Mouse (Mus musculus): ENCODE results near the gene Eps15.

Eps15 gene

DNA sequence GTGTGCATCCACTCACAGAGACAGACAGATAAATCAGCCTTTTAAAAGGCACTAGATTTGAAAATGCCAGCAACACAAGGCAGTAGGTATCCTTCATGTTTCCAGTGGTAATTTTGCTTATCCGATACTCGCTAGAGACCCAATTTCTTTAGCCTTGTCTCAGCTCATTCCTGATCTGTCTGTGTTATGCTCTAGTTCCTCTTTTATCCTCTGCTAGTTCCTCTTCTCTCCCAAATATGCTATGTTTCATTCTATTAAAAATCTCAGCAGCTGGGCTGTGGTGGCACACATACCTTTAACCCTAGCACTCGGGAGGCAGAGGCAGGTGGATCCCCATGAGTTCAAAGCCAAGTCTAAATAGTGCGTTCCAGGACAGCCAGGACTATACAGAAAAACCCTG, 8.3 kb upstream of the Eps15 start:
- DNase-seq: no peak

DNA sequence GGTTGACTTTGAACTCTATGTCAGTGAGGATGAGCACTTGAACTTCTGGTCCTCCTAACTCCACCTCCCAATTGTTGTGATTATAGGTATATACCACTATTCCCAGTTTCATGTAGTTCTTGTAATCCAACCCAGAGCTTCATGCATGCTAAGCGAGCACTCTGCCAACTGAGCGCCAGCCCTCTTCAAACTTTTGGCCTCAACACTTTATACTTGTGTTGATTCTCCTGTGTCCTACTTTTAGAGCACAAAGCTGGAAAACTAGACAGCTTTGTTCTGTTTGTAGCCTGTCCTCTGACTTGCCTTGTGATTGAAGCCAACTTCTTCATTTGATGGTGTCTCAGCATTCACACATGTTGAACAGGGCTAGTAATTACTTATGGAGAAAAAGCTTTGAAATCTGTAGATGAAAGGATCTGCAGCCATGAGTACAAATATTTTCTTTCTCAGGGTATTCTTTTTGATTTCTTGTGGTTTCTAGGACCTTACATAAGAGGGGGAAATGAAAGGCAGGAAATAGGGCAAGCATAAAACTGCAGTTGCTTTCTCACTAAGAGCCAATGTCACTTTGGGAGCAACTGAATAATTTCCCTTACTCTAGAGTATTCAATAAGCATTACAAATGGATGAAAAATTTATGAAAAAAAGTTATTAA, 6.4 kb upstream of the Eps15 start:
- peak in 1 of 2 experiments; percentile 17 for DNase-seq

DNA sequence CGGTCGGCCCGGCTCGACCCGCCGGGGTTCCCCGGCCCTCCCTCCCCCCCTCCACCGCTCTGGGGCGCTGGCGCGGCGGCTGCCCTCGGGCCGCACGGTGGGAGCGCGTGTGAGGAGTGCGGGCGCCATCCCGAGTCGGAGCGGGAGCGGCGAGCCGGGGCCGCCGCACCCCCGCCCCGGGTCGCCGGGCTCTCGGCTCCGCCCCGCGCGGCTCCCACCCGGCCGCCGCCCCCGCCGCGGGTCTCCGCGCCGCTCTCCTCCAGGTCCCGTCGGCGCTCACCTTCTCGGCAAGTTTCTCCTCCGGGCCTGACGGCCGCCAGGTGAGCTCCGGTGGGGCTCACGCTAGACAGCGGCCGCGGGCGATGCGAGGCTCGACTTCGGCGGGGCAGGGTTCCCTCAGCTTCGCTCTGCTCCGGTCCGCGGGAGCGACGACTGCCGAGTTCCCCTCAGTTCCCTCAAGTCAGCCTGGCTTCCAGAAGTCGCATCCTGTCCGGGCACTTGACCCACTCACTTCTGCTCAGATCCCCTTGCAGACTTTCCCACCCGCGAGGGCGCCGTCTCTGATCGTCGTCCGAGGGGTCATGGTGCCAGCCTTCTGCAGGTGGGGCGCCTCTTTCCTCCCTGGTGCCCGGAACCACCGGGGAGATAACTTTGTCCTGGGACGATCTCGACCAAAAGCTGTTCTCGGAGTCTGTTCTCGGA, 542 bp downstream of the Eps15 start:
- peak in 1 of 2 experiments; percentile 36 for DNase-seq

GRCm38 (mm10) chr4:109281161-109281560, 1.1 kb downstream of the Eps15 start:
- no peak for DNase-seq

DNA sequence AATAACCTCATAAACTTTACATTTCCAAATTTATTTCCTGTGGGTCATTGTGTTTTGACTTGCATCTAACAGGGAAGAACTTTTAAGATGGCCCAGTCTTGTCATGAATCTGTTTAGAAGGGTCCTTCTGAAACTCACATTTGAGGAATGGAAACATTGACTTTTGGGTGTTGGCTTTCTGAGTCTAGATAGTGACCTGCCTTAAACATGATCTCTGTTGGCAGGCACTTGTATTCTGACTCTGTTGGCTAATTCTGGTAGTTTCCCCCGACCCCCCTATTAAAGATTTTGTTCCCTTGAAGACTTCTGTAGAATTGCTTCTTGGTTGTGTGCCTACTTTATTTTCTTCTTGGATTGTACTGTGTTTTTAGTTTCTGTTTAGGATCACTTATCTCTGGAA, 1.9 kb downstream of the Eps15 start:
- no peak for DNase-seq

- DNase-seq: no peak
Observed at GRCm38 (mm10) chr4:109294629-109295028, 14.6 kb downstream of the Eps15 start.

DNA sequence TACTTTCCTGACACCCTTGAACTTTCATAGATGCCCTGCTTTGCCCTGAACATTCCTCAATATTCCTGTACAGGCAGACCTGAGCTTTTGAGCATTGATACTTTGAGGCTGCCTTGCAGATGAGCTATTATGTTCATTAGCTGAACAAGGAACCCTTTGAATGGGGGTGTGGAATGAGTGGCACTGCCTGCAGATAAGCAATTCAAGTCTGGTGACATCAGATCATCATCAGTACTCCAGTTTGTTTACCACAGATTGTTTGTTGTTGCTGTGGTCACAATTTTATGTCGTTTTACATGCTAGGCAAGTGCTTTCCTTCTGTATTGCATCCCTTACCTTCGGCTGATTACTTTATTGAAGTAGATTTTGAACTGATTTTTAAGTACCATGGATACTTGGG, 16.4 kb downstream of the Eps15 start:
- no peak for DNase-seq

- no peak for DNase-seq
Observed at GRCm38 (mm10) chr4:109299136-109299535, 19.1 kb downstream of the Eps15 start.

DNA sequence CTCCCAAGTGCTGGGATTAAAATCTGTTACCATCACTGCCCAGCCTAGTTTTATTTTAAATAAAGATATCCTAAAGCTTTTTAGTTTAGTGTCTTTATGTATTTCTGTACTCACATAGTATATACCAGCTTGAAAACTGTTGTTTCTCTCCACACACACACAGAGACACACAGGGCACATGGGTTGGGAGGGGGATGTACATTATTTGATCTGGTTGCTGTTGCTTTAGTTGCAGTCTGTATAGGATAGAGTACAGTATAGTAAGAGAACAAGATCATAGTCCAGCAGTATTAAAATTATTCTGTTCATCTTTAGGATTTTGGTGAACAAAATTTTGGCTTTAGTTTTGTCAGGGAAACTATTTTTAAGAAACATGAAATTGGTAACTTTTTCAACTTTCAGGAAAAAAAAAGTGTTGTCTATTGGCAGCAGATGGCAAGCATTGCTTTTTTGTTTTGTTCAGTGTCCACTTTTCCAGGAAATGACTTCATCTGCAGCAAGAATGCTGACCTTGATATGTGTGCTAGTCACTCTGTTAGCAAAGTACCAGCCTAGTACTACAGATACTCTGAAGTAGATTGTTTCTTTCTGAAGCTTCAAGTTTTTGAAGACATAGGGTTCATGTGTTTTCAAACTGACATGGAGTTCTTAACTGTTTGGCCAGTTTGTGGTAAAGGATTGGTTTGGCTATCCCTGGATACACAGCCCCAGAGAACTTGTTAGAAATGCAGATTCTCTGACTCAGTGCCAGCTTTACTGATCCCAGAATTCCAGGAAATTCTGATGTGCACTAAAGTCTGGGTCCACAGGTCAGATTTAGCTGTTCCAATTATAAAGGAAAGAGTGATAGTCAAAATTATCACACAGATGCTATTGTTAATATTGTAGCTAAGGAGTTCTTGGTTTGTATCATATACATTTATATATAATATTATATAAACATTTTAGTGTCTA, 37.1 kb downstream of the Eps15 start:
- no peak for DNase-seq

DNA sequence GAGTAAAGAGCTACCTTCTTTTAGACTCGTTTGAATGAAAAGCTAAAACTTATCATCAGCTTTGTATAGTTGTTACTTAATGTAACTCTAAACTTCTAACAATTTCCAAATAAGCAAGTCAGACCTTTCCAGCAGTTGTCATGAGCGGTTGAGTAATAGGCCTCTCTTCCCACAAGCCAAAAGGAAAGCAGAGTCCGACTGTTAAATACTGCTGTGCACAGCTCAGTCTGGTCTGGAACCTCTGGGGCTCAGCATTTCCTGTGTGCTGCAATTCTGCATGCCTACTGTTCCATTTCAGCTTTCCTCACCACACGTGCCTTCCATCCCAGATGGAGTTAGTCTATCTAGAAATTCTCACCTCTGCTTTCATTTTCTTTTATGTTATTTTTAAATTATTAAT, 56.7 kb downstream of the Eps15 start:
- no peak for DNase-seq

DNA sequence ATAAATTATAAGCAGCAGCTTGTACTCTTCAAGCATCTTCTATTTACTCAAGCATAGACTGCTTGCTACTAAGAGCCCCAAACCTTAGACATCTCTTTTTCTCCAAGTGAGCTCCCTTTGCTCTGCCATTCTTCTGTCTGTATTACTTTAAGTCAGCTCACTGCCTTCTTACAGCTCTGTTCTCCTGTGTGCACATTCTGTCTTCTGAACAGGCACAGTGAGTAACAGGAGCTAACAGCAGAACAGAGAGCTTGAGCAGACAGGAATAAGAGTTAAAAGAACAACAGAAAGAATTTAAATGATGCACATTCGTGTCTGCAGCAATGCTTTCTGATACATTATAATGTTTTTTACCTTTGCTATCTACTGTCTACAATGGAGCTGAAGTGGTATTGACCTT, 61.2 kb downstream of the Eps15 start:
- no peak for DNase-seq

DNA sequence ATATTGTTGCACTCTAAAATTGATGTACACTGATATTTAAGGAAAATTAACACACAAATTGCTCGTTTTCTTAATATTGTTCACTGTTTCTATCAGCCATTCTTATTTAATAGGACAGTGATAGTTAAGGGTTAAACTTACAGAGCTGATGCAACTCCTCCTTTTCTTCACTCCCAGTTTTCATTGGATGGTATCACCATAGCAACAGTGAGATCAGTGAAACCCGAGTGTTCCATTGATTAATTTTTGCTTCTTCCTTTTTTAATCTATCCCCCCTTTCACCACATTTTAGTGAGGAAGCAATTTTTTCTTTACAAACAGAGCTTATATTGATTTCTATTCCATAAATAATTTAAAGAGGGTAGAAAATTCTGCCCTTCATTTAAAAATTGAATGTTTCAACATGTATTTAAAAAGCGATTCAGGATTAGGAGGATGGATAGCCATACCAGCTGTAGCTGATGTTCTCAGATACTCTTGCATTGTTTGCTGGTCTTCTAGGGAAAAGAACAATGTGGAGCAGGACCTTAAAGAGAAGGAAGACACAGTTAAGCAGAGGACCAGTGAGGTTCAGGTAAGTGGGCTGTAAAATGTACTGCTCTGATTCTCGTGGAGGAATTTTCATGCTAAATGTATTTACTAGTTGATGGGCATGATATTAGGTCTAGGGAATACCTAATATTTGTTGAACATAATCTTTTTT, 62.9 kb downstream of the Eps15 start:
- peak; percentile 47 to 72 for DNase-seq

DNA sequence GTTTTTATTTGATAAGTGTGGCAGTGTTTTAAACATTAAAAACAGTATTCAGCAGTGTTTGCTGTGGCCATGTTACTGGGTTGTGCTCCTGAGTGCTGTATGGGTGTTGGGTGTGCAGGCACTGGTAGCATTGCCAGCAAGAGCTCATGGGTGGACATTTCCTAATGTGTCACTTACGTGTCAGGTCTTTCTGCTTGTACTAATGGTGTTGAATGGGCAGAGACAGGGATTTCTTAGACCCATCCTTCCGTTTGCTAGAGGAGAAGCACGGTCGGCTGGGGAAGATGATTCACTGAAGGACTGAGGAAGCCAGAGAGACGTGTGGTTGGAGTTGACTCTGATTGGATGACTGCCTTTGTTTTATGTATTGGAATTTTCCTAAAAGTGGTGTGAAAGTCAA, 63.8 kb downstream of the Eps15 start:
- DNase-seq: peak; percentile 32 to 38

GRCm38 (mm10) chr4:109378107-109378506, 98.0 kb downstream of the Eps15 start:
- DNase-seq: no peak

DNA sequence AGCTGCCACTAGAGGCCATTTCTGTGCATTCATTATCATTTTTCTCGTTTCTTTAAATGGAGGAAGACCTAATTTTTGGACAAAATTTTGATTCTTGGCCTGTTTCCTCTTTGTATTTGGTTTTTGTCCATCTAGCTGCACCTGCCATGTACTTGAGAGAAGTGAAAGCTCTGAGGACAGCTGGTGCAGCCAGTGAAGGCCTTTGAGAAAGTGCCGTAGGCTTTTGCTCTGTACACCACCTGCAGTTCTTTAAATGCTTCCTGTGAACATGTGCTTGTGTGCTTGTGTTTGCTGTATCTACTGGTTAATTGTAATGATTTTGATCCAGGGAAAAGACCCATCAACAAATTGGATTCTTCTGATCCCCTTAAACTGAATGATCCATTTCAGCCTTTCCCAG, 102.4 kb downstream of the Eps15 start:
- peak in 1 of 2 experiments; percentile 33 for DNase-seq

DNA sequence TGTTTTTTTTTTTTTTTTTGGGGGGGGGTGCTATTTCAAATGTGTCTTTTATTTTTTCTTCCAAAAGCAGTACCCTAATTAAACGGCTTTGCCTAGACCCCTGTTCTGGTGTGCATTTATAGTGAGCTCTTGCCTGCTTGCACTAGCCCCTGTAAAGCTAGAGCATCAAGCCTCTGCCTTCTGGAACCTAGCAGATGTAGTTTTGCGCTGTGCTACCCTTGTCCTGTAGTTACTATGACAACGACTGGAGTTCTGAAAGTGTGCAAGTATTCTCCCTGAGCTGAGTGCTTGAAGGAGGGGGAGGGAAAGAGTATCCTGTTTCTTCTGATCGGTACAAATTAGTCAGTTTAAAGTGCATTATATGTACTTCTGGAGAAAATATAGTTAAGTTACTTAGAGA, 105.5 kb downstream of the Eps15 start:
- no peak for DNase-seq

GRCm38 (mm10) chr4:109393229-109393779, 113.2 kb downstream of the Eps15 start:
- no peak for DNase-seq

GRCm38 (mm10) chr4:109393902-109394301, 113.8 kb downstream of the Eps15 start:
- DNase-seq: peak in 1 of 2 experiments; percentile 20

- no peak for DNase-seq
Observed at GRCm38 (mm10) chr4:109394314-109395074, 114.4 kb downstream of the Eps15 start.

- DNase-seq: peak; percentile 49 to 68
Observed at GRCm38 (mm10) chr4:109400366-109400980, 120.4 kb downstream of the Eps15 start.

GRCm38 (mm10) chr4:109401176-109401689, 121.2 kb downstream of the Eps15 start:
- peak; percentile 37 to 51 for DNase-seq

All from cerebellum, postnatal 10 days (tissue).